Mouse (Mus musculus) heart, postnatal 0 days (tissue): ENCODE data around the gene Slc44a3.

Experiments
- CTCF ChIP-seq: IDR thresholded peaks from 2 replicates; pipeline ENCODE4 v1.5.1; 2016; ENCODE audit warnings: antibody characterized with exemption, control low read depth, low read depth
- EP300 ChIP-seq: IDR thresholded peaks from 2 replicates; pipeline ENCODE4 v1.6.1; 2016; ENCODE audit warnings: antibody characterized with exemption, low read depth

DNA sequence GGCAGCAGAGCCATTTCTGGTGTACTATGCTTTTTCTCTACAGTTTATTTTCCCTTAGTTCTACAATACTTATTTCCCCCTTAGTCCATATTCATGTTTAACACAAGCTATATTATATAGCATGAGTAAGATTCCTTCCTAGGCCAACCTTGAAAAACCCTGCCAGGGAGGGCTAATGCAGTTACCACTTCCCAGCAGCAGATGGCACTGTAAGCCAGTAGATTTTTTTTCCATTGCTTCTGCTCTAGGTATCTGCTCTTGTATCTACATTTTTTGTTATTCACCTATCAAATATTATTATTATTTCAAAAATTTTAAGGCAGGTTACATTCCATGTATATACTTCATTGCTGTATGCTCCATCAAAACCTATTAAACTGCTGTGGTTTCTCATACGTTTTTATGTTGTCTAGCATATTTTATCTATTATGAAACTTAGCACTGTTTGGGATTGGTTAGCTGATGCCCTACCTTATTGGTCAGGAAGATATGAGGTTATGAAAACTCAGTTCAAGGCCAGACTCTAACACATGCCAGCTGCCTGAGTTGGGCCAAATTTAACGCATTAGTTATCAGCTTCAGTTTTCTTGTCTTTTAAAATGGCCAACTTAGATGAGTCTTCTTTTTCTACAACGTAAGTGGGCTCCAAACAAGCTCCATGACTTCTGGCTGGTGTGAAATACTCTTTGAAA, 3.8 kb upstream of the Slc44a3 start:
- TF ChIP-seq CTCF (peak; percentile 78), EP300 (no peak)
